Mouse (Mus musculus) heart, adult 2 months (tissue): ENCODE results near the gene Dicer1.

ENCODE experiments used
- CTCF ChIP-seq: fragments of 200-600 bp; IDR thresholded peaks from 2 replicates; pipeline ENCODE4 v1.8.1; 2022; ENCODE audit warnings: antibody characterized with exemption, mild to moderate bottlenecking, moderate library complexity
- EP300 ChIP-seq: fragments of 200-500 bp; IDR thresholded peaks from 2 replicates; pipeline ENCODE4 v1.6.1; 2011; ENCODE audit warnings: low read depth, low read length, control low read depth; ENCODE audit not compliant: insufficient read depth
- POLR2A ChIP-seq: fragments of 200-500 bp; IDR thresholded peaks from 2 replicates; pipeline ENCODE4 v1.6.1; 2011; ENCODE audit warnings: mild to moderate bottlenecking, low read depth, low read length, control low read depth; ENCODE audit not compliant: insufficient read depth

GRCm38 (mm10) chr12:104763918-104764317 is 12.2 kb upstream of the Dicer1 start:
- TF ChIP-seq EP300: no peak
- no peak for TF ChIP-seq CTCF
- no peak for TF ChIP-seq POLR2A
